Mouse (Mus musculus): Measurements from ENCODE around the gene Inafm2.

The Inafm2 gene

GRCm38 (mm10) chr2:118755407-118755806, 9.8 kb downstream of the Inafm2 start:
- no peak for DNase-seq (ENCODE audit: extremely low read depth, low read depth)

- no peak for DNase-seq (ENCODE audit: extremely low read depth, low read depth)
Measured at GRCm38 (mm10) chr2:118756103-118756502, 10.5 kb downstream of the Inafm2 start.

- peak; percentile 60 for DNase-seq (ENCODE audit: extremely low read depth, low read depth)
Measured at GRCm38 (mm10) chr2:118759828-118760227, 14.3 kb downstream of the Inafm2 start.

- DNase-seq (ENCODE audit: extremely low read depth, low read depth) = no peak
Measured at GRCm38 (mm10) chr2:118760311-118761025, 14.9 kb downstream of the Inafm2 start.

- no peak for DNase-seq (ENCODE audit: extremely low read depth, low read depth)
Measured at GRCm38 (mm10) chr2:118761358-118761757, 15.8 kb downstream of the Inafm2 start.

GRCm38 (mm10) chr2:118761906-118762783, 16.6 kb downstream of the Inafm2 start, which contains the start of gene Ccdc9b:
Ccdc9b (minus strand) TSS chr2:118762661.
- DNase-seq (ENCODE audit: extremely low read depth, low read depth) = peak; percentile 64

GRCm38 (mm10) chr2:118762784-118763148, 17.2 kb downstream of the Inafm2 start:
- DNase-seq (ENCODE audit: extremely low read depth, low read depth) = peak; percentile 64

GRCm38 (mm10) chr2:118763469-118763868, 17.9 kb downstream of the Inafm2 start:
- no peak for DNase-seq (ENCODE audit: extremely low read depth, low read depth)

- no peak for DNase-seq (ENCODE audit: extremely low read depth, low read depth)
Measured at GRCm38 (mm10) chr2:118764094-118764831, 18.7 kb downstream of the Inafm2 start.

GRCm38 (mm10) chr2:118764875-118765274, 19.3 kb downstream of the Inafm2 start:
- DNase-seq (ENCODE audit: extremely low read depth, low read depth) = no peak

- no peak for DNase-seq (ENCODE audit: extremely low read depth, low read depth)
Measured at GRCm38 (mm10) chr2:118766041-118767033, 20.8 kb downstream of the Inafm2 start.

- DNase-seq (ENCODE audit: extremely low read depth, low read depth) = no peak
Measured at GRCm38 (mm10) chr2:118772158-118772874, 26.8 kb downstream of the Inafm2 start, which contains the start of gene Phgr1. Phgr1 (plus strand) TSS chr2:118772769.

- DNase-seq (ENCODE audit: extremely low read depth, low read depth) = no peak
Measured at GRCm38 (mm10) chr2:118774536-118774935, 29.0 kb downstream of the Inafm2 start.

GRCm38 (mm10) chr2:118775396-118775795, 29.8 kb downstream of the Inafm2 start:
- DNase-seq (ENCODE audit: extremely low read depth, low read depth) = no peak

- DNase-seq (ENCODE audit: extremely low read depth, low read depth) = no peak
Measured at GRCm38 (mm10) chr2:118775846-118776245, 30.3 kb downstream of the Inafm2 start.

- no peak for DNase-seq (ENCODE audit: extremely low read depth, low read depth)
Measured at GRCm38 (mm10) chr2:118776295-118776694, 30.7 kb downstream of the Inafm2 start.

GRCm38 (mm10) chr2:118778418-118778817, 32.9 kb downstream of the Inafm2 start:
- DNase-seq (ENCODE audit: extremely low read depth, low read depth) = no peak

- no peak for DNase-seq (ENCODE audit: extremely low read depth, low read depth)
Measured at GRCm38 (mm10) chr2:118779065-118779464, 33.5 kb downstream of the Inafm2 start.
